Mouse (Mus musculus) small intestine, adult 2 months (tissue): ENCODE data around the gene Degs2. TPM values are rescaled to one million over a fixed set of nuclear protein-coding genes. Genes with fewer than 3 reads are reported as not detected.

Experiments used
- H3K27ac ChIP-seq: fragments of 200-500 bp; 2 replicates; pipeline ENCODE4 v1.5.1; 2012; ENCODE audit warnings: low read depth, low read length, control low read depth, inconsistent platforms; ENCODE audit not compliant: insufficient read depth
- H3K27me3 ChIP-seq: fragments of 200-500 bp; 2 replicates; pipeline ENCODE4 v1.6.1; 2012; ENCODE audit warnings: mild to moderate bottlenecking, moderate library complexity, low read length, inconsistent platforms; ENCODE audit not compliant: control insufficient read depth, insufficient read depth
- H3K36me3 ChIP-seq: fragments of 200-500 bp; 2 replicates; pipeline ENCODE4 v1.6.1; 2012; ENCODE audit warnings: mild to moderate bottlenecking, low read length, control low read depth, inconsistent platforms; ENCODE audit not compliant: control insufficient read depth, insufficient read depth
- H3K4me1 ChIP-seq: fragments of 200-500 bp; 2 replicates; pipeline ENCODE4 v1.6.1; 2012; ENCODE audit warnings: low read length, inconsistent platforms, mixed read lengths; ENCODE audit not compliant: control insufficient read depth, insufficient read depth, insufficient read length
- H3K4me3 ChIP-seq: fragments of 200-500 bp; 2 replicates; pipeline ENCODE4 v1.5.1; 2012; ENCODE audit warnings: low read depth, mild to moderate bottlenecking, control low read depth, inconsistent platforms, low read length, moderate library complexity
- CTCF ChIP-seq: fragments of 200-500 bp; IDR thresholded peaks from 2 replicates; pipeline ENCODE4 v1.5.1; 2012; ENCODE audit warnings: low read depth, mild to moderate bottlenecking, control low read depth, inconsistent platforms, low read length, moderate library complexity, mixed read lengths; ENCODE audit not compliant: insufficient replicate concordance, insufficient read length; ENCODE audit errors: extremely low read depth
- POLR2A ChIP-seq: fragments of 200-500 bp; IDR thresholded peaks from 2 replicates; pipeline ENCODE4 v1.6.1; 2012; ENCODE audit warnings: low read depth, mild to moderate bottlenecking, control low read depth, inconsistent platforms, low read length, moderate library complexity
- WGBS: fragments of 180-500 bp; shearing (Covaris S2); methylation state at CpG from one replicate; pipeline ENCODE4 v1.1.7; 2018; 5-methylcytosine and 5-hydroxymethylcytosine counted together
- polyA plus RNA-seq: library from polyadenylated mRNA; depleted of rRNA; stranded (reverse); fragments of >200 nt; gene quantifications from 2 replicates; pipeline ENCODE4 v1.2.3, GENCODE M21; 2012; rRNA removed

Degs2 gene
- polyA plus RNA-seq: 211 and 406 TPM in 2 replicates

GRCm38 (mm10) chr12:108702185-108702584, at the start of gene Degs2:
Degs2 (minus strand) TSS chr12:108702315.
- peak within 1 kb of the TSS; percentile 75 for H3K4me3 ChIP-seq

GRCm38 (mm10) chr12:108751790-108752189, 49.7 kb upstream of the Degs2 start:
- Histone ChIP-seq H3K36me3 (no peaks in the 10 kb centered on the region), H3K4me1 (no peaks in the 10 kb centered on the region), H3K27me3 (no peaks in the 10 kb centered on the region; the same call in 1 of the 2 replicates), H3K27ac (no peak overlapping the region), H3K4me3 (no peak overlapping the region)
- WGBS: 71% methylated on average over 9 of the region's 9 CpGs
- TF ChIP-seq POLR2A (no peak), CTCF (no peak)

More at GRCm38 (mm10) chr12:108702185-108702584, at the start of gene Degs2:
- TF ChIP-seq POLR2A: peak; percentile 89; the same call in 1 of the 2 replicates
- TF ChIP-seq CTCF: no peak
- WGBS: 1% methylated on average over 32 of the region's 32 CpGs
- Histone ChIP-seq H3K27me3 (no peaks in the 10 kb centered on the region), H3K27ac (peak within 1 kb of the TSS; percentile 99), H3K36me3 (no peaks in the 10 kb centered on the region), H3K4me1 (peaks cover 10% of the 10 kb centered on the region; the same call in 1 of the 2 replicates)

GRCm38 (mm10) chr12:108750226-108750625, 48.1 kb upstream of the Degs2 start:
- Histone ChIP-seq H3K4me3 (no peak overlapping the region), H3K36me3 (no peaks in the 10 kb centered on the region), H3K27ac (no peak overlapping the region), H3K27me3 (peaks cover 2% of the 10 kb centered on the region; the same call in 1 of the 2 replicates), H3K4me1 (no peaks in the 10 kb centered on the region)
- no peak for TF ChIP-seq CTCF
- TF ChIP-seq POLR2A: no peak
- WGBS: 70% methylated on average over 3 of the region's 3 CpGs

- no peaks in the 10 kb centered on the region for H3K36me3 ChIP-seq
- WGBS: 79% methylated on average over 9 of the region's 9 CpGs
- peaks cover 2% of the 10 kb centered on the region; the same call in 1 of the 2 replicates for H3K27me3 ChIP-seq
- H3K27ac ChIP-seq: no peak overlapping the region
- H3K4me3 ChIP-seq: no peak overlapping the region
- no peaks in the 10 kb centered on the region for H3K4me1 ChIP-seq
- TF ChIP-seq POLR2A (no peak), CTCF (no peak)
Observed at GRCm38 (mm10) chr12:108749454-108749853, 47.3 kb upstream of the Degs2 start.

- no peak for TF ChIP-seq POLR2A
- TF ChIP-seq CTCF: no peak
- Histone ChIP-seq H3K36me3 (no peaks in the 10 kb centered on the region), H3K4me1 (no peaks in the 10 kb centered on the region), H3K27me3 (peaks cover 2% of the 10 kb centered on the region; the same call in 1 of the 2 replicates), H3K27ac (no peak overlapping the region), H3K4me3 (no peak overlapping the region)
- WGBS: 88% methylated on average over 6 of the region's 6 CpGs
Observed at GRCm38 (mm10) chr12:108749019-108749418, 46.9 kb upstream of the Degs2 start.

- H3K36me3 ChIP-seq: no peaks in the 10 kb centered on the region
- H3K4me1 ChIP-seq: no peaks in the 10 kb centered on the region
- TF ChIP-seq CTCF: no peak
- no peak for TF ChIP-seq POLR2A
- H3K27me3 ChIP-seq: peaks cover 2% of the 10 kb centered on the region; the same call in 1 of the 2 replicates
- no peak overlapping the region for H3K27ac ChIP-seq
- no peak overlapping the region for H3K4me3 ChIP-seq
Observed at GRCm38 (mm10) chr12:108745990-108746389, 43.9 kb upstream of the Degs2 start.

- H3K27ac ChIP-seq: no peak overlapping the region
- 88% methylated on average over 4 of the region's 4 CpGs for WGBS
- no peaks in the 10 kb centered on the region for H3K36me3 ChIP-seq
- TF ChIP-seq CTCF: no peak
- no peak for TF ChIP-seq POLR2A
- no peak overlapping the region for H3K4me3 ChIP-seq
- 0 out of 2 replicates have a peak, but pooled peaks cover 2% of the 10 kb centered on the region for H3K27me3 ChIP-seq
- no peaks in the 10 kb centered on the region for H3K4me1 ChIP-seq
Observed at GRCm38 (mm10) chr12:108742241-108742640, 40.1 kb upstream of the Degs2 start.
